Mouse (Mus musculus) kidney, postnatal 0 days (tissue): ENCODE results near the gene H2-T23. TPM values are rescaled to one million over a fixed set of nuclear protein-coding genes. Genes with fewer than 3 reads are reported as not detected.

ENCODE experiments used
- ATAC-seq: fragments of 200-750 bp; cut with Nextera tagmentation; replicated peaks from 2 replicates; pipeline ENCODE4 v1.8.0; 2017; ENCODE audit warnings: low read depth, moderate number of reproducible peaks, moderate TSS enrichment, moderate library complexity; ENCODE audit not compliant: low FRiP score
- DNase-seq: peaks from one replicate; pipeline ENCODE4 v3.0.0-alpha.2; 2016; ENCODE audit warnings: low spot score
- H3K27ac ChIP-seq: fragments of 300-500 bp; sonication (generic); 2 replicates; pipeline ENCODE4 v1.5.1; 2014; ENCODE audit warnings: mild to moderate bottlenecking
- H3K27me3 ChIP-seq: fragments of 300-500 bp; sonication (generic); 2 replicates; pipeline ENCODE4 v1.6.1; 2014; ENCODE audit warnings: low read length, mixed read lengths; ENCODE audit not compliant: insufficient read depth
- H3K36me3 ChIP-seq: fragments of 300-500 bp; sonication (generic); 2 replicates; pipeline ENCODE4 v1.6.1; 2014; ENCODE audit warnings: low read length, mixed read lengths; ENCODE audit not compliant: insufficient read depth
- H3K4me1 ChIP-seq: fragments of 300-500 bp; sonication (generic); replicated peaks from 2 replicates; pipeline ENCODE4 v1.6.1; 2014; ENCODE audit warnings: antibody characterized with exemption, low read length, mixed read lengths; ENCODE audit not compliant: insufficient read depth
- H3K4me2 ChIP-seq: fragments of 300-500 bp; sonication (generic); 2 replicates; pipeline ENCODE4 v1.6.1; 2014; ENCODE audit warnings: mild to moderate bottlenecking, low read length, moderate library complexity, mixed read lengths
- H3K4me3 ChIP-seq: fragments of 300-500 bp; sonication (generic); replicated peaks from 2 replicates; pipeline ENCODE4 v1.5.1; 2014; ENCODE audit warnings: low read depth, low read length
- H3K9ac ChIP-seq: fragments of 300-500 bp; sonication (generic); 2 replicates; pipeline ENCODE4 v1.6.1; 2014; ENCODE audit warnings: low read depth, low read length
- H3K9me3 ChIP-seq: fragments of 300-500 bp; sonication (generic); replicated peaks from 2 replicates; pipeline ENCODE4 v1.6.1; 2016; ENCODE audit warnings: low read length, inconsistent platforms, mixed read lengths
- CTCF ChIP-seq: IDR thresholded peaks from 2 replicates; pipeline ENCODE4 v1.5.1; 2016; ENCODE audit warnings: antibody characterized with exemption, low read depth, mild to moderate bottlenecking, moderate library complexity
- WGBS: fragments of 180-500 bp; shearing (Covaris S2); extraction: QIAGEN DNeasy Blood & Tissue Kit; methylation state at CpG from one replicate; pipeline ENCODE4 v1.1.7; 2014; 5-methylcytosine and 5-hydroxymethylcytosine counted together
- polyA plus RNA-seq: library from polyadenylated mRNA; unstranded; fragments of >200 nt; fragmentation: Nextera tagmentation; extraction: Ambion mirVana; gene quantifications from 2 replicates; pipeline ENCODE4 v1.2.1, GENCODE M21; 2015

H2-T23 gene
- polyA plus RNA-seq, 1 experiment from 2014 or later, result 16.1 TPM

GRCm38 (mm10) chr17:36028879-36029619 lies 3.6 kb downstream of the H2-T23 start:
- 75% methylated on average over 7 of the region's 7 CpGs for whole genome bisulfite sequencing
- DNase-seq (no peak), ATAC-seq (no peak)
- Histone ChIP-seq H3K4me3 (no peak overlapping the region), H3K27ac (no peak overlapping the region), H3K4me2 (no peak overlapping the region), H3K27me3 (no peaks in the 10 kb centered on the region), H3K4me1 (no peaks in the 10 kb centered on the region; the same call in 1 of the 2 replicates), H3K9me3 (no peaks in the 10 kb centered on the region), H3K9ac (no peak overlapping the region), H3K36me3 (no peaks in the 10 kb centered on the region)
- TF ChIP-seq CTCF, result no peak

- H3K27ac ChIP-seq, result no peak overlapping the region
- no peaks in the 10 kb centered on the region for H3K27me3 ChIP-seq
- no peak overlapping the region for H3K4me3 ChIP-seq
- DNase-seq, result no peak
- H3K9me3 ChIP-seq, result no peaks in the 10 kb centered on the region
- H3K4me1 ChIP-seq, result no peaks in the 10 kb centered on the region; the same call in 1 of the 2 replicates
- no peak for TF ChIP-seq CTCF
- no peaks in the 10 kb centered on the region for H3K36me3 ChIP-seq
- 86% methylated on average over 4 of the region's 4 CpGs for WGBS
- no peak overlapping the region for H3K4me2 ChIP-seq
- no peak overlapping the region for H3K9ac ChIP-seq
- ATAC-seq, result no peak
Observed at GRCm38 (mm10) chr17:36027663-36028062, 5.0 kb downstream of the H2-T23 start.

GRCm38 (mm10) chr17:36025901-36026300 lies 6.8 kb downstream of the H2-T23 start:
- no peaks in the 10 kb centered on the region for H3K9me3 ChIP-seq
- H3K4me1 ChIP-seq, result no peaks in the 10 kb centered on the region; the same call in 1 of the 2 replicates
- DNase-seq, result no peak
- H3K9ac ChIP-seq, result no peak overlapping the region
- H3K36me3 ChIP-seq, result no peaks in the 10 kb centered on the region
- no peaks in the 10 kb centered on the region for H3K27me3 ChIP-seq
- no peak overlapping the region for H3K4me3 ChIP-seq
- H3K4me2 ChIP-seq, result no peak overlapping the region
- no peak for ATAC-seq
- WGBS, result 60% methylated on average over 4 of the region's 4 CpGs
- TF ChIP-seq CTCF, result no peak
- no peak overlapping the region for H3K27ac ChIP-seq

GRCm38 (mm10) chr17:36025197-36025596 lies 7.5 kb downstream of the H2-T23 start:
- no peak overlapping the region for H3K9ac ChIP-seq
- H3K4me2 ChIP-seq, result no peak overlapping the region
- TF ChIP-seq CTCF, result no peak
- no peaks in the 10 kb centered on the region for H3K36me3 ChIP-seq
- no peaks in the 10 kb centered on the region for H3K27me3 ChIP-seq
- no peak for DNase-seq
- WGBS, result 86% methylated on average over 5 of the region's 5 CpGs
- no peak overlapping the region for H3K27ac ChIP-seq
- no peak overlapping the region for H3K4me3 ChIP-seq
- no peak for ATAC-seq
- no peaks in the 10 kb centered on the region for H3K9me3 ChIP-seq
- H3K4me1 ChIP-seq, result no peaks in the 10 kb centered on the region; the same call in 1 of the 2 replicates

GRCm38 (mm10) chr17:36023710-36024654 lies 8.7 kb downstream of the H2-T23 start:
- Histone ChIP-seq H3K27ac (peak overlapping the region; percentile 58), H3K36me3 (no peaks in the 10 kb centered on the region), H3K4me2 (peak overlapping the region; percentile 4; the same call in 1 of the 2 replicates), H3K27me3 (no peaks in the 10 kb centered on the region), H3K9ac (no peak overlapping the region), H3K4me1 (no peaks in the 10 kb centered on the region; the same call in 1 of the 2 replicates), H3K4me3 (no peak overlapping the region), H3K9me3 (no peaks in the 10 kb centered on the region)
- 37% methylated on average over 9 of the region's 9 CpGs for WGBS
- no peak for TF ChIP-seq CTCF
- ATAC-seq (peak; percentile 16; the same call in 1 of the 2 replicates), DNase-seq (peak; percentile 66)

GRCm38 (mm10) chr17:36022922-36023321 lies 9.7 kb downstream of the H2-T23 start:
- 95% methylated on average over 6 of the region's 6 CpGs for WGBS
- Histone ChIP-seq H3K4me2 (no peak overlapping the region), H3K4me1 (no peaks in the 10 kb centered on the region; the same call in 1 of the 2 replicates), H3K27ac (peak overlapping the region; percentile 58; the same call in 1 of the 2 replicates), H3K36me3 (no peaks in the 10 kb centered on the region), H3K9ac (no peak overlapping the region), H3K9me3 (no peaks in the 10 kb centered on the region), H3K4me3 (no peak overlapping the region), H3K27me3 (no peaks in the 10 kb centered on the region)
- no peak for TF ChIP-seq CTCF
- DNase-seq, result no peak
- ATAC-seq, result no peak
